Mouse (Mus musculus) neural tube, embryonic 14.5 days (tissue): ENCODE data around the gene Inppl1. TPM values are rescaled to one million over a fixed set of nuclear protein-coding genes. Genes with fewer than 3 reads are reported as not detected.

ENCODE experiments used
- ATAC-seq: fragments of 200-750 bp; cut with Nextera tagmentation; 2 replicates; pipeline ENCODE4 v1.8.0; 2017; ENCODE audit warnings: low read depth, mild to moderate bottlenecking, moderate TSS enrichment, moderate library complexity
- H3K27ac ChIP-seq: fragments of 300-500 bp; sonication (generic); 2 replicates; pipeline ENCODE4 v1.5.1; 2014; ENCODE audit warnings: low read depth, mild to moderate bottlenecking, control low read depth, low read length, moderate library complexity, mixed read lengths
- H3K27me3 ChIP-seq: fragments of 300-500 bp; sonication (generic); 2 replicates; pipeline ENCODE4 v1.6.1; 2014; ENCODE audit warnings: low read length; ENCODE audit not compliant: control insufficient read depth, insufficient read depth
- H3K36me3 ChIP-seq: fragments of 300-500 bp; sonication (generic); 2 replicates; pipeline ENCODE4 v1.6.1; 2014; ENCODE audit warnings: low read length, mixed read lengths; ENCODE audit not compliant: control insufficient read depth, insufficient read depth
- H3K4me1 ChIP-seq: fragments of 300-500 bp; sonication (generic); 2 replicates; pipeline ENCODE4 v1.6.1; 2014; ENCODE audit warnings: low read length; ENCODE audit not compliant: control insufficient read depth, insufficient read depth
- H3K4me2 ChIP-seq: fragments of 300-500 bp; sonication (generic); 2 replicates; pipeline ENCODE4 v1.6.1; 2014; ENCODE audit warnings: mild to moderate bottlenecking, low read depth, low read length, control low read depth
- H3K4me3 ChIP-seq: fragments of 300-500 bp; sonication (generic); 2 replicates; pipeline ENCODE4 v1.5.1; 2014; ENCODE audit warnings: low read depth, low read length, control low read depth, mixed read lengths
- H3K9ac ChIP-seq: fragments of 300-500 bp; sonication (generic); replicated peaks from 2 replicates; pipeline ENCODE4 v1.6.1; 2014; ENCODE audit warnings: low read depth, mild to moderate bottlenecking, control low read depth, low read length, mixed read lengths
- H3K9me3 ChIP-seq: fragments of 300-500 bp; sonication (generic); 2 replicates; pipeline ENCODE4 v1.6.1; 2016; ENCODE audit warnings: low read length; ENCODE audit not compliant: control insufficient read depth
- WGBS: fragments of 180-500 bp; shearing (Covaris S2); extraction: QIAGEN DNeasy Blood & Tissue Kit; methylation state at CpG from one replicate; pipeline ENCODE4 v1.1.7; 2014; 5-methylcytosine and 5-hydroxymethylcytosine counted together
- polyA plus RNA-seq: library from polyadenylated mRNA; unstranded; fragments of >200 nt; fragmentation: Nextera tagmentation; extraction: Ambion mirVana; gene quantifications from 2 replicates; pipeline ENCODE4 v1.2.1, GENCODE M21; 2014

Gene Inppl1
- polyA plus RNA-seq: 6.6 and 9.3 TPM in 2 replicates

DNA sequence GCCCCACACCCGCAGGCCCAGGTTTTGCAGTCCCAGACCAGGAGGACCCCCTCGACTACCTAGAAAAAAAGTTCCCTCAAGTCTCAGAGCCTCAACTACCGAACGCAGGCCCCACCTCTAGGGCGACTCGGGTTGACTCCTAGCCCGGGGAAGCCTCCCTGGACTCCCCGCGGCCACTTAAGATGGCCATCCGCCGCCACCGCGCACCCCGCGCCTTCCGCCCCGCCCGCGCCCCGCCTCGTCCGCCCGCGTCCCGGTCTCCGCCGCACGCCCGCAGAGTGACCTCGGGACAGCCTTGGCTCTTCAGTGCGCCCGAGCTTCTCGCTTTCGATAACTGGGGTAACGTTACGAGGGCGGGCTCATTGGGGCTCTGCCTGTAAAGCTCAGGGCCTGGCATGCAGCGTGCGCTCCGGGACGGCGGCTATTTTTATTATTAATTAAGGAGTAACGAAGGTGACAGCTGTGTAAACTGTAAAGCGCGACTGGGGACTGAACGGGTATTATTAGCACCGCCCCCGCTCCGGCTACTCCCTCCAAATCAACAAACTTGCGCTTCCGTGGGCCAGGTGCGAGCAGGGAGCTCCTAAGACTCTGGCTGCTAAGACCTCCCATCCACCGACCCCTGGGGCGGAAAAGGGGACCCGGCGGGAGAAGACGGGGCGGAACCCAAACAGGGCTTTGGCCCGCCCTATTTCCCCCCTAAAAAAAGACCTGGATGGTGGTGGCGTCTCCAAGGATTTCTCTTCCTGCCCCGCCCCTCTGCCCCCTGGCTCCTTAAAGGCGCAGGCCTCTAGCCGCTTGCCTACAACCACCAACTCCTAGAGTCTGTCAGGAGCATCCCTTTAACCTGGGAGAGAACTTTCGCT is at the start of gene Inppl1:
Gene Inppl1 (minus strand): TSS at position 624 of the 866 bp plus-strand sequence.
- under 1% methylated on average over 64 of the region's 64 CpGs for WGBS
- ATAC-seq: peak; percentile 79
- Histone ChIP-seq H3K36me3 (no peaks in the 10 kb centered on the region), H3K9ac (peak within 1 kb of the TSS; percentile 64), H3K27ac (peak within 1 kb of the TSS; percentile 80), H3K4me3 (peak within 1 kb of the TSS; percentile 63), H3K9me3 (no peaks in the 10 kb centered on the region), H3K27me3 (peaks cover 3% of the 10 kb centered on the region; the same call in 1 of the 2 replicates), H3K4me2 (peak within 1 kb of the TSS; percentile 81), H3K4me1 (peaks cover 21% of the 10 kb centered on the region)

DNA sequence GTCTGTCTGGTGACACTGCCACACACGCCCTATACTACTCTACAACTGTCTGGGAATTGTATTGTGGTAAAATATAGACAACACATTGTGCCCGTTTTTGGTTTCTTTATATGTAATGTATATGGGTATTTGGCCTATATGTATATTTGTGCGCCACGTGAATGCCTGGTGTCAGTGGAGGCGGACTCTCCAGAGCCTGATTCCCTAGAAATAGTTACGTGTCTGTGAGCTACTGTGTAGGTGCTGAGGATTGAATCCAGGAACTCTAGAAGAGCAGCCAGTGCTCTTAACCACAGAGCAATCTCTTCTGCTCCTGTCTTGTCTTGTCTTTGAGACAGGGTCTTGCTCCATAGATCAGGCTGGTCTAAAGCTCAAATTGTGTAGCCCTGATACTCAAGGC is 48.2 kb upstream of the Inppl1 start:
- Histone ChIP-seq H3K4me2 (no peak overlapping the region), H3K27ac (no peak overlapping the region), H3K36me3 (no peaks in the 10 kb centered on the region), H3K4me1 (no peaks in the 10 kb centered on the region), H3K27me3 (no peaks in the 10 kb centered on the region), H3K4me3 (no peak overlapping the region), H3K9me3 (no peaks in the 10 kb centered on the region), H3K9ac (no peak overlapping the region)
- no peak for ATAC-seq
- 88% methylated on average over 6 of the region's 6 CpGs for WGBS

DNA sequence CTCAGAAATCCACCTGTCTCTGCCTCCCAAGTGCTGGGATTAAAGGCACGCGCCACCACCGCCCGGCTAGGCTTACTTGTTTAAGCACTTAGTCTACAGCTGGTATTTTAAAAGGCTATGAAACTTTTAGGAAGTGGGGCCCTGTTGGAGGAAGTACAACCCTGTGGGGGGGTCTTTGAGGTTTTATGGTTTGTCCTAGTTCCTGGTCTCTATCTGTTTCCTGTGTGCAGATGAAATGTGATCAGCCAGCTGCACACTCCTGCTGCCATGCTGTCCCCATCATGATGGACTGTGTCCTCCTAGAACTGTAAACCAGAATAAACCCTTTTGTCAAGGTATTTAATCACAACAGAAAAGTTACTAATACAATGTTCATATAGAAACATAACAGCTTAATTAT is 46.1 kb upstream of the Inppl1 start:
- H3K9me3 ChIP-seq: no peaks in the 10 kb centered on the region
- no peak overlapping the region for H3K4me3 ChIP-seq
- no peaks in the 10 kb centered on the region for H3K36me3 ChIP-seq
- 85% methylated on average over 4 of the region's 4 CpGs for WGBS
- no peaks in the 10 kb centered on the region for H3K4me1 ChIP-seq
- no peaks in the 10 kb centered on the region for H3K27me3 ChIP-seq
- H3K4me2 ChIP-seq: no peak overlapping the region
- no peak for ATAC-seq
- H3K27ac ChIP-seq: no peak overlapping the region
- H3K9ac ChIP-seq: no peak overlapping the region

DNA sequence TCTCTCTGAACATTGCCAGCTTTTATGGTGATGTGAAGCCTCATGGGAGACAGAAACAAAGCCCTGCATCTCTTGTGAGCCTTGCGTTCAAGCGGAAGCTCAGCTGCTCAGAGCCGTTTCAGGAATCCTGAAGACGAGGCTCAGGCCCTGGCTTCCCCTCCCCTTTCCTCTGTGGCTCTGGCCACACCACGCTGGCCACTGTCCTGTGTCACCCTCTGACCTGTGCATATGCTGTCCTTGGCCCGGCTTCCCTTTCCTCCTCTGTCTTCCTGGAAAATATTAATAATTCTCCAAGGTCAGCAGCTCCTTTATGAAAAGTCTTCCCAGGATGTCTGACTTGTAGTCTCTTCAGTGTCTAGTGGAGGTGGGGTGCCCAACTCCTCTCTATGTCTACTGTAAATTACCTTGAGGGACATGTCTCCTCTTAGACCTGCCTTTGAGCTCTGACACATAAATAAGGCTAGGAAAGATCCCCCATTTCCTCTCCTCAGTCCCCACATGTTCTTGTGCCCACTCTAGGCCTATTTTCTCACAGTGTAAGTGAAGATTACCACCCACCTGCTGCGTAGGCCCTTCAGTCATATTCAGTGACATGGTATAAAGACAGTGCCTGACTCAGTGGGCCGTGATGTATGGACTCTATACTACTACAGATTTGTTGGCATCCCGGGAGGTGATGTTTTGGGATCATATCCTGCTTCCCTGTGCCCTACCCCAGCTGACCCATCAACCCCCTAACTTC is 44.6 kb upstream of the Inppl1 start:
- H3K9me3 ChIP-seq: no peaks in the 10 kb centered on the region
- ATAC-seq: no peak
- H3K4me1 ChIP-seq: no peaks in the 10 kb centered on the region
- H3K4me3 ChIP-seq: no peak overlapping the region
- no peak overlapping the region for H3K9ac ChIP-seq
- WGBS: 61% methylated on average over 9 of the region's 9 CpGs
- H3K4me2 ChIP-seq: no peak overlapping the region
- H3K27ac ChIP-seq: no peak overlapping the region
- no peaks in the 10 kb centered on the region for H3K27me3 ChIP-seq
- H3K36me3 ChIP-seq: no peaks in the 10 kb centered on the region

DNA sequence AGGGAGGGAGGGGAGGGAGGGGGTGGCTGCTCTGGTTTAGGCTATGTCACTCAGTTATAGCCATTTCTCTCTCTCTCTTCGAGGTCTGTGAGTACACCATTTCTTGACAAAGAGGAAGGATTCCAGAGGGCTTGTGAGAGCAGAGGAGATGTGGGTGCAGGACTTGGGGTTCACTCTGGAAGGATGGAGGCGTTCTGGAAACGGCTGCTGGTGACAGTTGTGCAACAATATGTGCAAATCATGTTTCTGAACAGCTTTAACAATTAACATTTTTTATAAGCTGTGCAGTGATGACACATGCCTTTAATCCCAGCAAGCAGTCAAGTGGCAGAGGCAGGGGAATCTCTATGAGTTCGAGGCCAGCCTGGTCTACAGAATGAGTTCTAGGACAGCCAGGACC is 42.8 kb upstream of the Inppl1 start:
- H3K9me3 ChIP-seq: no peaks in the 10 kb centered on the region

DNA sequence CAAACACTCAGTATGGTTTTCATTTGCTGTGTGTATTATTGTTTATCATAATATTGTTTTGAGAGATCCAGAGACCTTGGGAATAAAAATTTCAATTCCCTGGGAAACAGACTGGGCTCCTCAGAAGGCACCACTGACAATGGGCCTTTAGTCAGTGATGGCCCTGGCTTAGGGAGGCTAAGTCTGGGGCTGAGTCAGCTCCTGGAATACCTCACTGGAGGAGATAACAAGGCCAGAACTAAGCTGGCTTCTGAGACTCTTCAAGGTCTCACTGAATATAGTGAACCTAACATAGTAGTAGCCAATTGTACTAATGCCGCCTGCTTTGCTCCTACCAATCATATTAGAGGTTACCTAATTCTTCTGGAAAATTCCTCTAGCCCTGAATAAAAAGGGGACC is 37.9 kb upstream of the Inppl1 start:
- H3K4me2 ChIP-seq: no peak overlapping the region
- 97% methylated on average over 1 of the region's 1 CpGs for WGBS
- no peak for ATAC-seq

More for the DNA sequence above, 42.8 kb upstream of the Inppl1 start:
- H3K4me3 ChIP-seq: no peak overlapping the region
- H3K4me1 ChIP-seq: no peaks in the 10 kb centered on the region
- H3K27me3 ChIP-seq: no peaks in the 10 kb centered on the region
- no peak overlapping the region for H3K9ac ChIP-seq
- H3K4me2 ChIP-seq: no peak overlapping the region
- 79% methylated on average over 4 of the region's 4 CpGs for WGBS
- H3K36me3 ChIP-seq: no peaks in the 10 kb centered on the region
- ATAC-seq: no peak
- no peak overlapping the region for H3K27ac ChIP-seq

DNA sequence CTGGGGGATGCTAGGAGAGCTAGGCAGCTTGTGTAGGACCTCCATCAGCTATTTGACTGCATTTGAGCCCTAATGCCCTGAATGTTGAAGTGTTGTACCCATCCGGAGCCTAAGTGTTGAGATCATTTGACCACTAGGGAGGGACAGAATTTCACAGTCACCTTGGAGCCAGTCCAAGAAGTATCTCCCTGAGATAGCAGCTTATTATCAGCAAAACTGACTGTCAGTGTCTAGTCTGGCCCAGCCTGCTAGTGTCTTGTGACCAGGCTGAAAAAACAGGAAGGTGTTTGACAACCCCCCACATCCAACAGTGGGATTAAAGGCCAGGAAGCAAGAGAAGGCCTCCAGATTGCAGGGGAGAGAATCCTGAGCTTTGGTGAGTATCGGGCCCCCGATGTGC is 33.3 kb upstream of the Inppl1 start:
- H3K27me3 ChIP-seq: no peaks in the 10 kb centered on the region
- no peaks in the 10 kb centered on the region for H3K4me1 ChIP-seq

More for the DNA sequence above, 37.9 kb upstream of the Inppl1 start:
- no peaks in the 10 kb centered on the region for H3K9me3 ChIP-seq
- no peak overlapping the region for H3K9ac ChIP-seq
- H3K27me3 ChIP-seq: no peaks in the 10 kb centered on the region
- no peaks in the 10 kb centered on the region for H3K4me1 ChIP-seq
- H3K4me3 ChIP-seq: no peak overlapping the region
- H3K36me3 ChIP-seq: no peaks in the 10 kb centered on the region
- no peak overlapping the region for H3K27ac ChIP-seq

DNA sequence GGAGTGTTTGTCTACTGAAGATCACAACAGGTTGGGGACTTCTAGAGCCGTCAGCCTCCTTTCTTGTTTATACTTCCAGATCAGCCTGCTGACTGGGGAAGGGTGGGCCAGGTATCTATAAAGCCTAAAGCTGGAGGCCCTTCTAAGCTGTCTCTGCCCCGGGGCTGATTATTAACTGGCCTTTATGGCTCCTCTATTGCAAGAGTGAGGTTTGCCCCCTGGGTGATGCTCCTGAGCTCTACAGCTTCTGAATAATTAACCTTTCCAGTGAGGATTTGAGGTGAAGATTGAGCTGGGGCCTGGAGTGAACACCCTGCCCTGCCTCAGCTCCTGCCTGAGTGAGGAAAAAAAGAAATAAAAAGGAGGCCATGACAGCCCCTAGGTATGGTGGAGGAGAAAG is 32.6 kb upstream of the Inppl1 start, which contains the start of gene Folr1:
Gene Folr1 (minus strand): TSS at position 160 of the 400 bp plus-strand sequence.
- no peak within 1 kb of the TSS for H3K9ac ChIP-seq
- H3K4me2 ChIP-seq: no peak within 1 kb of the TSS
- no peaks in the 10 kb centered on the region for H3K4me1 ChIP-seq
- H3K36me3 ChIP-seq: no peaks in the 10 kb centered on the region
- H3K4me3 ChIP-seq: no peak within 1 kb of the TSS
- no peaks in the 10 kb centered on the region for H3K27me3 ChIP-seq
- WGBS: 25% methylated on average over 2 of the region's 2 CpGs
- no peaks in the 10 kb centered on the region for H3K9me3 ChIP-seq
- ATAC-seq: no peak
- no peak within 1 kb of the TSS for H3K27ac ChIP-seq

More for the DNA sequence above, 33.3 kb upstream of the Inppl1 start:
- no peak overlapping the region for H3K27ac ChIP-seq
- H3K4me3 ChIP-seq: no peak overlapping the region
- H3K9me3 ChIP-seq: no peaks in the 10 kb centered on the region
- no peak overlapping the region for H3K4me2 ChIP-seq
- ATAC-seq: no peak
- no peaks in the 10 kb centered on the region for H3K36me3 ChIP-seq
- H3K9ac ChIP-seq: no peak overlapping the region
- 88% methylated on average over 3 of the region's 3 CpGs for WGBS

DNA sequence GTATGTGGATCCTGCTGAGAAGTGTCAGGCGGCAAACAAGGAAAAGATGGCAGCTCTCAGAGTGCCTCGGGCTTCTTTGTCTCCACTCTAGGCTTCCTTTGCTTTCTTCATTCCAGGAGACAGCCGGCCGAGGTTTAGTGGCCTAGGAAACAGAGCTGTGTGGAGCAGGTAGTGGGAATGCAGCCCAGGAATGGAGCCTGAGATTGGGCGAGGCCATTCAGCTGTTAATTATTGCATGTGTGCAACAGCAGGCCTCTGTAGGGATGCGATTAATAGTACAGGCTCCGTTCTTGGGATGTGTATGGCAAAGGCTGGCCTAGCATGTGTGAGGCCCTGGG is 31.1 kb upstream of the Inppl1 start:
- WGBS: 65% methylated on average over 7 of the region's 7 CpGs
- no peak overlapping the region for H3K9ac ChIP-seq
- no peak overlapping the region for H3K4me3 ChIP-seq
- H3K36me3 ChIP-seq: no peaks in the 10 kb centered on the region
- H3K4me1 ChIP-seq: no peaks in the 10 kb centered on the region
- H3K9me3 ChIP-seq: no peaks in the 10 kb centered on the region
- ATAC-seq: no peak
- H3K27me3 ChIP-seq: no peaks in the 10 kb centered on the region
- H3K27ac ChIP-seq: no peak overlapping the region
- no peak overlapping the region for H3K4me2 ChIP-seq
